Mouse (Mus musculus) kidney, adult 2 months (tissue): ENCODE measurements around the gene Tead2.

Experiments
- CTCF ChIP-seq: fragments of 200-500 bp; conservative IDR thresholded peaks from 2 replicates; pipeline ENCODE4 v1.5.1; 2011; ENCODE audit warnings: low read depth, mild to moderate bottlenecking, control low read depth, low read length, moderate library complexity, mixed read lengths; ENCODE audit not compliant: insufficient read depth, insufficient read length
- POLR2A ChIP-seq: fragments of 200-500 bp; IDR thresholded peaks from one replicate; pipeline ENCODE4 v1.6.1; 2011; ENCODE audit warnings: low read depth, low read length, control low read depth

DNA sequence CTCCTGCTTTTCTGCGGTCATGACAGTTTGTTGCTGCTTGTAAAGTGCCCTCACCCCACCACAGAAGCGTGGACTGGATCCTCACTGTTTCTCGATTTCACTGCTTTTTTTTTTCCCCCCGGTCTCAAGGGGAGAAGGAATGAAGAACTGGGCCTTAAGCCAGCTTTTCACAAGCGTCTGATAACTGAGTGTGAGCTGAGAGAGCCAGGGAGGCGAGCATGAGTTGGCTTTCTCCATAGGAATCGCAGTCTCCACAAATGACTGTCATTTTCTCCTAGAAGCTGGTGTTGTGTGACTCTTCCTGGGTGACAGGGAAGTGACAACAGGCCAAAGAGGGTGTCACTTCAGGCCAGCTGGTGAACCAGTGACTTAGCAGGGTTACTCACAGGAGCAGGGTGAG lies 46.7 kb downstream of the Tead2 start:
- TF ChIP-seq CTCF (no peak), POLR2A (no peak)
